Mouse (Mus musculus): ENCODE measurements around the gene Gm37240. TPM values are rescaled to one million over a fixed set of nuclear protein-coding genes. Genes with fewer than 3 reads are reported as not detected.

The Gm37240 gene
- polyA plus RNA-seq, 1 experiment = 1.0 TPM

DNA sequence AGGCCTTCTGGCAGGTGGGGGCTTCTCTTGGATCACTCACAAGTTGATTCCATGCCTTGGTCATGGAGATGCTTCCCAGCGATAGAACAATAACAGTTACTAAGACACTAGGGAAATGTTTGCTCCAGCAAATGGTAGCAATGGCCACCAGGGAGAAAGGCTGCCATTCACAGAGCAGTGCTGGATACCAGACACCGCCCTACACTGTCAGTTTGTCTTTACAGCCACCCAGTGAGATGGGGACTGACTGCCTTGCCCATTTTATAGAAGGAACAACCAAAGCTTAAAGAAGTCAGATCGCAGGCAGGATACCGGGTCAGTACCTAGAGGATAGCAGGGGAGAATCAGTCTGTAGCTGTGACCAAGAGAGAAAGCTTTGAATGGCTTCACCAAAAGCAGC is 129.9 kb downstream of the Gm37240 start:
- Histone ChIP-seq H3K4me1 (ENCODE audit: control insufficient read depth, insufficient read depth, low read length) (no peaks in the 10 kb centered on the region), H3K27ac (ENCODE audit: control insufficient read depth, insufficient read depth, low read depth, low read length, poor library complexity) (no peak overlapping the region), H3K4me3 (replicated peaks; ENCODE audit: control insufficient read depth, low read depth, low read length) (no peak overlapping the region)
- WGBS = 86% methylated on average over 4 of the region's 4 CpGs
- TF ChIP-seq CTCF (IDR thresholded peaks at IDR 0.05; ENCODE audit: control insufficient read depth, insufficient read depth, low read length) = no peak
- no peak for TF ChIP-seq POLR2A (IDR thresholded peaks at IDR 0.05; ENCODE audit: borderline replicate concordance, control insufficient read depth, low read depth, low read length)

- TF ChIP-seq CTCF (IDR thresholded peaks at IDR 0.05; ENCODE audit: control insufficient read depth, insufficient read depth, low read length) (no peak), POLR2A (IDR thresholded peaks at IDR 0.05; ENCODE audit: borderline replicate concordance, control insufficient read depth, low read depth, low read length) (no peak)
- H3K27ac ChIP-seq (ENCODE audit: control insufficient read depth, insufficient read depth, low read depth, low read length, poor library complexity) = no peak overlapping the region
- WGBS = 64% methylated on average over 4 of the region's 4 CpGs
- H3K4me1 ChIP-seq (ENCODE audit: control insufficient read depth, insufficient read depth, low read length) = no peaks in the 10 kb centered on the region
- no peak overlapping the region for H3K4me3 ChIP-seq (replicated peaks; ENCODE audit: control insufficient read depth, low read depth, low read length)
These were observed 138.0 kb downstream of the Gm37240 start for GRCm38 (mm10) chr3:85749348-85749747.

DNA sequence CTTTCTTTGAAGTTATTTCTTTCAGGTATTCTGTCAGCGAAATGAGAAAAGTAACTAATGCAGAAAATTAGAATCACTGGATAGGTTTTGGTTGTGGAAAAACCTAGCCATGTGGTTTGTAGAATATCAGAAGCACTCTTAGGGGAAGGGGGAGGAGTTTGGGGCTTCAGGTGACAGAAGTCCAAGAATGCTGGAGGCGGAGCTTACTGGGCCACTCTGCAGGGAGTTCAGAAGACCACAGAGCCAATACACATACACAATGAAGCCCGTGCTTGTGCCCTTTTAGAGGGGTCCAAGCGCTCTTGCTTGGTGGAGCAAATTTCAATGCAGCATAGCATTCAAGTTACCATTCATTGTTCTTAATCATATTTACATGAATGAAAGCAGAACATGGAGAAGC is 138.5 kb downstream of the Gm37240 start:
- no peak overlapping the region for H3K27ac ChIP-seq (ENCODE audit: control insufficient read depth, insufficient read depth, low read depth, low read length, poor library complexity)
- WGBS = 52% methylated on average over 4 of the region's 4 CpGs
- H3K4me3 ChIP-seq (replicated peaks; ENCODE audit: control insufficient read depth, low read depth, low read length) = no peak overlapping the region
- no peak for TF ChIP-seq POLR2A (IDR thresholded peaks at IDR 0.05; ENCODE audit: borderline replicate concordance, control insufficient read depth, low read depth, low read length)
- TF ChIP-seq CTCF (IDR thresholded peaks at IDR 0.05; ENCODE audit: control insufficient read depth, insufficient read depth, low read length) = no peak
- H3K4me1 ChIP-seq (ENCODE audit: control insufficient read depth, insufficient read depth, low read length) = no peaks in the 10 kb centered on the region

- Histone ChIP-seq H3K4me3 (replicated peaks; ENCODE audit: control insufficient read depth, low read depth, low read length) (no peak overlapping the region), H3K27ac (ENCODE audit: control insufficient read depth, insufficient read depth, low read depth, low read length, poor library complexity) (no peak overlapping the region), H3K4me1 (ENCODE audit: control insufficient read depth, insufficient read depth, low read length) (no peaks in the 10 kb centered on the region)
- 74% methylated on average over 4 of the region's 4 CpGs for WGBS
- TF ChIP-seq POLR2A (IDR thresholded peaks at IDR 0.05; ENCODE audit: borderline replicate concordance, control insufficient read depth, low read depth, low read length) (no peak), CTCF (IDR thresholded peaks at IDR 0.05; ENCODE audit: control insufficient read depth, insufficient read depth, low read length) (no peak)
These were observed 141.2 kb downstream of the Gm37240 start for GRCm38 (mm10) chr3:85746116-85746515.

DNA sequence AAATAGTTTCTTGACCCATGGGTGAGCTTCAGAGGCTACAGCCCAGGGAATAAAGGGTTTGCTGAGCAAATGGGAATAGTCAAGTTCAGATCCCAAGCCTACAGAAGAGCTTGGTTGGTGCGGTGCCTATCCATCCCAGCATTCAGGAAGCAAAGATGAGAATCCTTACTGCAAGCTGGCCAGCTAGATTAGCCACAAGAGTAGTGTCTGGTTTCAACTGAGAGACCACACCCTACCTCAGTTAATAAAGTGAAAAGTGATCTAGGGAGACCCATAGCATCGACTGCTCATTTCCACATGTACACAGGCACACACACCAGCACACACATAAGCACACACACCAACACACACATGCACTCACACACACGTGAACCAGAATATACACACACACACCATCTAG is 145.6 kb downstream of the Gm37240 start:
- 68% methylated on average over 3 of the region's 3 CpGs for WGBS
- Histone ChIP-seq H3K27ac (ENCODE audit: control insufficient read depth, insufficient read depth, low read depth, low read length, poor library complexity) (no peak overlapping the region), H3K4me3 (replicated peaks; ENCODE audit: control insufficient read depth, low read depth, low read length) (no peak overlapping the region), H3K4me1 (ENCODE audit: control insufficient read depth, insufficient read depth, low read length) (no peaks in the 10 kb centered on the region)
- no peak for TF ChIP-seq CTCF (IDR thresholded peaks at IDR 0.05; ENCODE audit: control insufficient read depth, insufficient read depth, low read length)
- TF ChIP-seq POLR2A (IDR thresholded peaks at IDR 0.05; ENCODE audit: borderline replicate concordance, control insufficient read depth, low read depth, low read length) = no peak

DNA sequence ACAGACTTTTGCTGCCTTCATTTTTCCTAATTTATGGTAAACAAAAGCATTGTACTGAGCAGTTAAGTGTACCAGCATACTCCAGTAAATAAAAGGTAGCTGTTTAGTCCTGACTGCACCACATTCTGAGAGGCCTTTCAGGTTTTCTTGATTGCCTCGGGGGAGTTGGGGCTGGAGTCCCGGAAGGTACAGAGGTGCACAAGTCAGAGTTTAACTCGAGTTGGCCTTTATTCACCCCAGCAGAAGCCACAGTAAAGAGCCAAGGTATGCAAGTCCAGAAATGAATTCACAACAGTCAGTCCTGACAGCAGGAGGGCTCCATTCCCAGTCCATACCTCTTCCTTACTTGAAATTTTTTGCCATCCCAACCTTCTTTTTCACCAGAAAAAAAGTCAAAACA is 148.7 kb downstream of the Gm37240 start:
- TF ChIP-seq POLR2A (IDR thresholded peaks at IDR 0.05; ENCODE audit: borderline replicate concordance, control insufficient read depth, low read depth, low read length) (no peak), CTCF (IDR thresholded peaks at IDR 0.05; ENCODE audit: control insufficient read depth, insufficient read depth, low read length) (no peak)

GRCm38 (mm10) chr3:85733939-85734729 is 153.2 kb downstream of the Gm37240 start:
- no peak for TF ChIP-seq CTCF (IDR thresholded peaks at IDR 0.05; ENCODE audit: control insufficient read depth, insufficient read depth, low read length)
- no peak for TF ChIP-seq POLR2A (IDR thresholded peaks at IDR 0.05; ENCODE audit: borderline replicate concordance, control insufficient read depth, low read depth, low read length)
- no peak overlapping the region for H3K27ac ChIP-seq (ENCODE audit: control insufficient read depth, insufficient read depth, low read depth, low read length, poor library complexity)
- H3K4me3 ChIP-seq (replicated peaks; ENCODE audit: control insufficient read depth, low read depth, low read length) = no peak overlapping the region
- WGBS = 73% methylated on average over 5 of the region's 5 CpGs
- H3K4me1 ChIP-seq (ENCODE audit: control insufficient read depth, insufficient read depth, low read length) = no peaks in the 10 kb centered on the region

More for the DNA sequence above, 148.7 kb downstream of the Gm37240 start:
- H3K4me3 ChIP-seq (replicated peaks; ENCODE audit: control insufficient read depth, low read depth, low read length) = no peak overlapping the region
- H3K4me1 ChIP-seq (ENCODE audit: control insufficient read depth, insufficient read depth, low read length) = no peaks in the 10 kb centered on the region
- 74% methylated on average over 3 of the region's 3 CpGs for WGBS
- H3K27ac ChIP-seq (ENCODE audit: control insufficient read depth, insufficient read depth, low read depth, low read length, poor library complexity) = no peak overlapping the region

- H3K27ac ChIP-seq (ENCODE audit: control insufficient read depth, insufficient read depth, low read depth, low read length, poor library complexity) = no peak overlapping the region
- H3K4me1 ChIP-seq (ENCODE audit: control insufficient read depth, insufficient read depth, low read length) = no peaks in the 10 kb centered on the region; the same call in 1 of the 2 replicates
- TF ChIP-seq CTCF (IDR thresholded peaks at IDR 0.05; ENCODE audit: control insufficient read depth, insufficient read depth, low read length) (no peak), POLR2A (IDR thresholded peaks at IDR 0.05; ENCODE audit: borderline replicate concordance, control insufficient read depth, low read depth, low read length) (no peak)
- H3K4me3 ChIP-seq (replicated peaks; ENCODE audit: control insufficient read depth, low read depth, low read length) = no peak overlapping the region
- 64% methylated on average over 2 of the region's 2 CpGs for WGBS
These were observed 160.1 kb downstream of the Gm37240 start for GRCm38 (mm10) chr3:85727171-85727570.
